Mouse (Mus musculus): ENCODE data around the gene Actn1. TPM values are rescaled to one million over a fixed set of nuclear protein-coding genes. Genes with fewer than 3 reads are reported as not detected.

Actn1 gene
- polyA plus RNA-seq, 1 experiment from 2014 or later: 7.9 TPM

DNA sequence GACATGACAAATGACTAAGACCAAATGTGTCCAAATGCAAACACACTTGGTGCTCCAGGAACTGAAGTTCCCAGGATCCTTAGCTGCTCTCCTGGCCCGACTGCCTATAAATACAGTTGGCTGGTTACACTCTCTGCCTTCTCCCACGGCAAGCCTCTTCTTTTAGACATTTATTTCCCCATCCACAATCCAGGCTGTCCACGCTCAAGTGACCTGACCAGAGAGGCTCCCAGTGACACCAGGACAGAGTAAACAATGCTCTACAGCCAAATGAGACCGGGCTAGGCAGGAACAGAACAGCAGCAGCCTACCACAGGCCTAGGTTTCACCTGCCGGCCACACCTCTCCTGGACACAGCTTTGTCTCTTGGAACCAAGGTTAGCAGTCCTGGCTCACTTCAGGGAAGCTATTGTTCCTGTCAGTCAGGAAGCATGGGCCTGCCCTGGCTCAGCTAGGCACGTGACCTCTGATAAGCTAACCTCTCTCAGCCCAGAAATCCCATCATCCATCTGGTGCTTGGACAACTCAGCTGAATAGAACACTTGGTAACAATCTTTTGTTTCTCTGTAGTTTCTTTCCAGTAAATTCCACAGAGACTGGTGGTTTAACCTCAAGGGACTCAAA, 43.8 kb downstream of the Actn1 start:
- H3K27ac ChIP-seq (replicated peaks; ENCODE audit: low read depth, low read length): no peak overlapping the region

DNA sequence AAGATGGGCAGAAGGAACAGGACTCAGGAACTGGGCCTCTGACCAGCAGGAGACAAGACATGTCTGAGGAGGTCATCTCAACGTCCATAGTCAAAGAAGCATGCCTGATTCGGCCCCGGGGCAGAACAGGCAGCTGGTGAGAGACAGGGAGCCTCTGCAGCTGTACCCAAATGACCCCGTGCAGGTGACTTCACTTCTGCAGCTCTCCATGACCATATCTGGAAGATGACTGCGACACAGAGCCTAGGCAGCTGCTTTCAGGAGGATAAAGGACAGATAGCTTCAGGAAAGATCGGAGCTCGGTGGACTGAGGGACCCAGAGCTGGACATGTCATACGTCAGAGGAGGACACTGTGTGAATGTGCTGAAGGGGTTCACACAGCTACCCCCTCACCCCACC, 46.4 kb downstream of the Actn1 start:
- Histone ChIP-seq H3K27me3 (ENCODE audit: control insufficient read depth, insufficient read depth, low read length) (no peaks in the 10 kb centered on the region), H3K4me2 (ENCODE audit: low read length) (no peak overlapping the region), H3K4me3 (replicated peaks; ENCODE audit: low read depth, low read length) (no peak overlapping the region), H3K4me1 (ENCODE audit: control insufficient read depth, insufficient read depth, low read length) (no peaks in the 10 kb centered on the region), H3K9ac (replicated peaks; ENCODE audit: low read length) (no peak overlapping the region), H3K27ac (replicated peaks; ENCODE audit: low read depth, low read length) (no peak overlapping the region), H3K9me3 (ENCODE audit: control insufficient read depth, low read length) (no peaks in the 10 kb centered on the region), H3K36me3 (ENCODE audit: control insufficient read depth, insufficient read depth, low read length) (no peaks in the 10 kb centered on the region)
- DNase-seq: no peak
- WGBS: 93% methylated on average over 8 of the region's 8 CpGs
- ATAC-seq (ENCODE audit: low FRiP score, low TSS enrichment): no peak

More for the DNA sequence above, 43.8 kb downstream of the Actn1 start:
- ATAC-seq (ENCODE audit: low FRiP score, low TSS enrichment): no peak
- Histone ChIP-seq H3K36me3 (ENCODE audit: control insufficient read depth, insufficient read depth, low read length) (no peaks in the 10 kb centered on the region), H3K4me1 (ENCODE audit: control insufficient read depth, insufficient read depth, low read length) (no peaks in the 10 kb centered on the region), H3K27me3 (ENCODE audit: control insufficient read depth, insufficient read depth, low read length) (no peaks in the 10 kb centered on the region), H3K9me3 (ENCODE audit: control insufficient read depth, low read length) (no peaks in the 10 kb centered on the region), H3K4me2 (ENCODE audit: low read length) (no peak overlapping the region), H3K9ac (replicated peaks; ENCODE audit: low read length) (no peak overlapping the region), H3K4me3 (replicated peaks; ENCODE audit: low read depth, low read length) (no peak overlapping the region)
- no peak for DNase-seq
- WGBS: 68% methylated on average over 6 of the region's 6 CpGs

DNA sequence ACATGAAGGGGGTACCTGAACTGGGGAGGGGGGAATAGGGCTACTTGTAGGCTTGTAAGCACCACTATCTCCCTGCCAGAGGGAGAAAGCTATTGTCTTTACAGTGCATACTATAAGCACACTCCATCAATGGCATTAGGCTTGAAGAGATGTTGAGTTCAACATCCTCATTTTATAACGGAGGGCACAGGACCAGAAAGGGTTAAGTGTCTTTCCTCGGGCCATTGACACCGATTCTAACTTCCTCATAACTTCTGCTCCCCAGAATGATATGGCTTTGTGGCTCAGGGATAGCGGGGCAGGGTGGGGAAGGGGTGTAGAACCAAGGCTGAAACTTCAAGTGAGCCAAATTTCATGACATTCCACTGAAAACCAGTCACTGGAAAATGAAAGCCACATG, 46.9 kb downstream of the Actn1 start:
- no peak for ATAC-seq (ENCODE audit: low FRiP score, low TSS enrichment)
- Histone ChIP-seq H3K9me3 (ENCODE audit: control insufficient read depth, low read length) (no peaks in the 10 kb centered on the region), H3K4me3 (replicated peaks; ENCODE audit: low read depth, low read length) (no peak overlapping the region), H3K27me3 (ENCODE audit: control insufficient read depth, insufficient read depth, low read length) (no peaks in the 10 kb centered on the region), H3K4me1 (ENCODE audit: control insufficient read depth, insufficient read depth, low read length) (no peaks in the 10 kb centered on the region), H3K4me2 (ENCODE audit: low read length) (no peak overlapping the region), H3K9ac (replicated peaks; ENCODE audit: low read length) (no peak overlapping the region), H3K27ac (replicated peaks; ENCODE audit: low read depth, low read length) (no peak overlapping the region), H3K36me3 (ENCODE audit: control insufficient read depth, insufficient read depth, low read length) (no peaks in the 10 kb centered on the region)
- WGBS: 89% methylated on average over 4 of the region's 4 CpGs
- DNase-seq: no peak

DNA sequence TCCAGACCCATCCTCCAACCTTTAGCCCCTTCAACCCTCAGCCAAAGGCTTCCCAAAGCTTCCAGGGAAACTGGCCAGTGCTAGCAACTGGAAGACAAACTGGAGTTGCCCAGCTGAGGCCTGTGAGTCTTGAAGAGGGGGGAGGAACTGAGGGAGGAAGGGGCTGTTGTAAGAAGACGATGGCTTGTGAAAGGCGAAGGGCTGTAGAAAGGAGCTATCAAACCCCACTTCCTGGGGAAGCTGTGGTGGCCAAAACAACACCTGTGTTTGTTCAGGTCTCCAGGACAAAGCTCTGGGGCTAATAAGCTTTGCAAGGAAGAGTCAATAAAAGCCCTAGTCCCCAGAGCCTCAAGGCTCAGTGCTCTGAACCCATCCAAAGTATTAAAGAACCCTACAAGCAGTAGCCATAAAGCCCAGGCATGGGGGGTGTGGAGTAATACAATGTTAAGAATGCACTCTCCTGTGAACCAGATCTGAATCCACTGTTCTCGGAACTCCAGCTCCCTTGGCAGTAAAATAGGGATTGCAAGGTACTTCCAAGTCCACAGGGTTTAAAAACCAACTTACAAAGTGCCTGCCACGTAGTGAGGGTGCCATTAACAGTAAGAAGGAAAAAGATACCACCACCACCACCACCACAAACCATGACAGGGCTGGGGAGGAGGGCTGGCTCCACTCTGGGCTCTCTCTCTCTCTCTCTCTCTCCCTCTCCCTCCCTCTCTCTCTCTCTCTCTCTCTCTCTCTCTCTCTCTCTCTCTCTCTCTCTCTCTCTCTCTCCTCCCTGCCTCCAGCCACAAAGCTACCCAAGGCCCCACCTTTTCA, 49.2 kb downstream of the Actn1 start:
- 68% methylated on average over 4 of the region's 4 CpGs for WGBS
- DNase-seq (no peak), ATAC-seq (ENCODE audit: low FRiP score, low TSS enrichment) (no peak)
- Histone ChIP-seq H3K27ac (replicated peaks; ENCODE audit: low read depth, low read length) (no peak overlapping the region), H3K4me2 (ENCODE audit: low read length) (no peak overlapping the region), H3K36me3 (ENCODE audit: control insufficient read depth, insufficient read depth, low read length) (no peaks in the 10 kb centered on the region), H3K27me3 (ENCODE audit: control insufficient read depth, insufficient read depth, low read length) (no peaks in the 10 kb centered on the region), H3K4me3 (replicated peaks; ENCODE audit: low read depth, low read length) (no peak overlapping the region), H3K9me3 (ENCODE audit: control insufficient read depth, low read length) (no peaks in the 10 kb centered on the region), H3K9ac (replicated peaks; ENCODE audit: low read length) (no peak overlapping the region), H3K4me1 (ENCODE audit: control insufficient read depth, insufficient read depth, low read length) (no peaks in the 10 kb centered on the region)

DNA sequence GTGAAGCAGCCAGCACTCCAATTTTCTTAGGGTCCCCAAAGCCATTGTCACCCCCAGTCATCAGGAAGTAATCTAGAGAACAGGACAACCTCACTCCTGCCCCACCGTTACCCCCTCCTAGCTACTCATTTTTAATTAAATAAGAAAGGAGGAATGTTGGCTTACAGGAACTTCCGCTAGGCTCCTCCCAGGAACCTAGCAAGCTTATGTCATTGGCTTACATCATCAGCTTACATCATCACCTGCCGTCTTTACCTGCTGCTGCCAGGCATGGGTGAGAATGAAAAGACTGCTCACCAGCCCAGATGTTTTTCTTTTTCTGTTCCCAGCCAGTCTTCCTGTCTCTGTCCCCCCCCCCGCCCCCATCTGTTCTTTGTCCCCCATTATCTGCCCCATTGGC, 50.3 kb downstream of the Actn1 start:
- DNase-seq (no peak), ATAC-seq (ENCODE audit: low FRiP score, low TSS enrichment) (no peak)
- H3K4me1 ChIP-seq (ENCODE audit: control insufficient read depth, insufficient read depth, low read length): no peaks in the 10 kb centered on the region
- H3K4me2 ChIP-seq (ENCODE audit: low read length): no peak overlapping the region
- H3K27me3 ChIP-seq (ENCODE audit: control insufficient read depth, insufficient read depth, low read length): no peaks in the 10 kb centered on the region
- WGBS: 88% methylated on average over 4 of the region's 4 CpGs
- H3K27ac ChIP-seq (replicated peaks; ENCODE audit: low read depth, low read length): no peak overlapping the region
- H3K9ac ChIP-seq (replicated peaks; ENCODE audit: low read length): no peak overlapping the region
- H3K36me3 ChIP-seq (ENCODE audit: control insufficient read depth, insufficient read depth, low read length): no peaks in the 10 kb centered on the region
- H3K4me3 ChIP-seq (replicated peaks; ENCODE audit: low read depth, low read length): no peak overlapping the region
- H3K9me3 ChIP-seq (ENCODE audit: control insufficient read depth, low read length): no peaks in the 10 kb centered on the region

DNA sequence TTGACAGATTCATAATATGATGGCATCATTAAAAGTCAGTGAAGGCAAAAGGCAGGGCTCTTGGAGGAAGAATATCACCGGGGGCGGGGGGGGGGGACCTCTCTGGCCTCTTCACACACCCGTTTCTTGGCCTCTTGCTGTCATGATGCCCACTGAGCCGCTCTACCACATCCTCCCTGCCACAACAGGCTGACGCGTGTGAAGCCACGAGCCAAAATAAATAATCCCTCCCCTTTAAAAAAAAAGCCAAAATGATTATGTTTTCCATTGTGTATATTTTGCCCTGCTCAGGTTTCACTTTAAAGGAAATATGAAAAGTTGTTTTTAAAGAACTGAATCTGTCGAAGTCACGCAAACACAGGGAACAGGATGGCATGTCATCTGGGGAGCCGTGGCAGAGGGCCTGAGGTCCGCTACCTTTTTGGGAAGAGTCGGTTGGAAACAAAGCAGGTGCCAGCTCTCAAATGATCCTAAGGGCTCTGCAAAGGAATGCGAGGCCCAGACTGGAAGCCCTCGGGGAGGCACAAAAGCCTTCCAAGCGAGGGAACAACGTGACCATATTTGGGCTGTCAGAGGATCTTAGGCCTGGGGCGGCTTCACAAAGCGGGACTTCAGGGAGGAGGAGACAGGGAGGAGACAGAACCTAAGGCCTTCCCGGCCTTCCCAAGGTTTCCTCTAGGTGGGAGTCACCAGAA, 51.9 kb downstream of the Actn1 start:
- no peak overlapping the region for H3K4me2 ChIP-seq (ENCODE audit: low read length)
- ATAC-seq (ENCODE audit: low FRiP score, low TSS enrichment) (no peak), DNase-seq (no peak)
- H3K27ac ChIP-seq (replicated peaks; ENCODE audit: low read depth, low read length): no peak overlapping the region
- WGBS: 52% methylated on average over 19 of the region's 19 CpGs
- H3K4me3 ChIP-seq (replicated peaks; ENCODE audit: low read depth, low read length): no peak overlapping the region
- H3K36me3 ChIP-seq (ENCODE audit: control insufficient read depth, insufficient read depth, low read length): no peaks in the 10 kb centered on the region
- no peaks in the 10 kb centered on the region for H3K9me3 ChIP-seq (ENCODE audit: control insufficient read depth, low read length)
- H3K27me3 ChIP-seq (ENCODE audit: control insufficient read depth, insufficient read depth, low read length): no peaks in the 10 kb centered on the region
- peaks cover 8% of the 10 kb centered on the region; the same call in 1 of the 2 replicates for H3K4me1 ChIP-seq (ENCODE audit: control insufficient read depth, insufficient read depth, low read length)
- no peak overlapping the region for H3K9ac ChIP-seq (replicated peaks; ENCODE audit: low read length)

DNA sequence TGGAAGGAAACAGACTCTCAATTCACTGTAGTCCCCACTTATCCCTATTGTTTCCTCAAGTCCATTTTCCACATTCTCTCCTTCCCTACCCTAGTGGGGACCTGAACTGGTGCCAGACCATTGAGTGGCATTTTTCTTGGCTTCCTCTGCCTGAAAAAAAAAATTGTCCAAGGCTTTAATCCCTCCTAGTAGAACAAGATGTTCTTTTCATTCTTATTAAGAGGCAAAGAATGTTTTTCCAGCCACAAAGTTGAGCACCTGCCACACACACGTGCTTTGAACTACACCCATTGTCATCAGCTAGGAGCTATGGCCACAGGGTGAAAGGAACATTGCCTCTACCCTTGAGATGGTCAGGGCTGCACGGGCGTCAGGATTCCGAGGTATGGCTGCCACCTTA, 56.9 kb downstream of the Actn1 start:
- no peak overlapping the region for H3K9ac ChIP-seq (replicated peaks; ENCODE audit: low read length)
- H3K4me3 ChIP-seq (replicated peaks; ENCODE audit: low read depth, low read length): no peak overlapping the region
- H3K27me3 ChIP-seq (ENCODE audit: control insufficient read depth, insufficient read depth, low read length): no peaks in the 10 kb centered on the region
- no peak overlapping the region for H3K4me2 ChIP-seq (ENCODE audit: low read length)
- ATAC-seq (ENCODE audit: low FRiP score, low TSS enrichment): no peak
- 67% methylated on average over 4 of the region's 4 CpGs for WGBS
- H3K36me3 ChIP-seq (ENCODE audit: control insufficient read depth, insufficient read depth, low read length): no peaks in the 10 kb centered on the region
- no peak for DNase-seq
- no peak overlapping the region for H3K27ac ChIP-seq (replicated peaks; ENCODE audit: low read depth, low read length)
- peaks cover 8% of the 10 kb centered on the region; the same call in 1 of the 2 replicates for H3K4me1 ChIP-seq (ENCODE audit: control insufficient read depth, insufficient read depth, low read length)
- no peaks in the 10 kb centered on the region for H3K9me3 ChIP-seq (ENCODE audit: control insufficient read depth, low read length)

DNA sequence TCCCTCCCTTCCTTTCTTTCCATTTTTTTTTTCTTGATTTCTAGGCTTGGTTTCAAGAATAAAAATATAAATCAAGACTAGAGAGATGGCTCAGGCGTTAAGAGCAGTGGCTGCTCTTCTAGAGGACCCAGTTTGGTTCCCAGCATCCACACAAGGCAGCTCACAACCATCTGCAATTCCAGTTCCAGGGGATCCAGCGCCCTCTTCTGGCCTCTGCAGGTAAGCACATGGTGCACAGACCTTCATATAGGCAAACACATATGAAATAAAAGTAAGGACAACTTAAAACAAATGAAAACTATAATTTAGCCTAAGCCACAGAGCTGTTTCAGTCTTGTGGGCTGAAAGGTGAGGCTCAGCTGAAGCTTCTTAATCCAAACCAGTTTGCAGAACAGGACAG, 60.4 kb downstream of the Actn1 start:
- DNase-seq (no peak), ATAC-seq (ENCODE audit: low FRiP score, low TSS enrichment) (no peak)
- no peaks in the 10 kb centered on the region for H3K36me3 ChIP-seq (ENCODE audit: control insufficient read depth, insufficient read depth, low read length)
- no peak overlapping the region for H3K4me2 ChIP-seq (ENCODE audit: low read length)
- no peak overlapping the region for H3K4me3 ChIP-seq (replicated peaks; ENCODE audit: low read depth, low read length)
- no peaks in the 10 kb centered on the region for H3K9me3 ChIP-seq (ENCODE audit: control insufficient read depth, low read length)
- no peak overlapping the region for H3K27ac ChIP-seq (replicated peaks; ENCODE audit: low read depth, low read length)
- H3K4me1 ChIP-seq (ENCODE audit: control insufficient read depth, insufficient read depth, low read length): peaks cover 8% of the 10 kb centered on the region; the same call in 1 of the 2 replicates
- no peaks in the 10 kb centered on the region for H3K27me3 ChIP-seq (ENCODE audit: control insufficient read depth, insufficient read depth, low read length)
- no peak overlapping the region for H3K9ac ChIP-seq (replicated peaks; ENCODE audit: low read length)
- WGBS: 78% methylated on average over 2 of the region's 2 CpGs

Measured in midbrain, embryonic 14.5 days (tissue).